Mouse (Mus musculus) liver, embryonic 14.5 days (tissue): Measurements from ENCODE around the gene Slco2a1.

Source experiments
- CTCF ChIP-seq: IDR thresholded peaks from 2 replicates; pipeline ENCODE4 v1.5.1; 2016; ENCODE audit warnings: antibody characterized with exemption, low read depth, control low read depth
- EP300 ChIP-seq: IDR thresholded peaks from 2 replicates; pipeline ENCODE4 v1.6.1; 2016; ENCODE audit warnings: antibody characterized with exemption, low read depth

GRCm38 (mm10) chr9:103078194-103078691 lies 89.7 kb downstream of the Slco2a1 start:
- TF ChIP-seq CTCF (no peak), EP300 (no peak)
